Mouse (Mus musculus): Measurements from ENCODE around the gene Tekt5.
A peak's percentile ranks its signal among the peaks of the same experiment; 100 is the strongest.

DNA sequence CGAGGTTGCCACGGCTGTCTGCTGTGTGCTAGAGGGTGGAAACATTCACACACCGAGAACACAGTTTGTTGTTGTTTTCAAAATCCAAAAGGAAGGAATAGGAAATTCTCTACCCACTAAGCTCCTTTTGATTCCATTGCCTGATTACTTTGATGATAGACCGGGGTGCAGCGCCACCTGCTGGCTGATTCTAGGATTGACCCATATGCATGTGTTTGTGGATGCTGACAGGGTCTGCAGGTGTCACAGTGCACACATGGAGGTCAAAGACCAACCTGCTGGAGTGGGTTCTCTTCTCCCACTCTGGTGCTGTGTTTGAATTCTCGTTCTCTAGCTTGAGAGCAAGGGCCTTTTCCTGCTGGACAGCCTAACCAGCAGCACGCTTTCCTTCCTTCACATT lies 3.9 kb upstream of the Tekt5 start:
- TF ChIP-seq POLR2AphosphoS5 (IDR thresholded peaks at IDR 0.05; ENCODE audit: insufficient replicate concordance, low read depth, low read length) (no peak), CTCF (IDR thresholded peaks at IDR 0.05; ENCODE audit: low read depth, low read length) (peak; percentile 80), TAL1 (conservative IDR thresholded peaks at IDR 0.05; ENCODE audit: low read depth, low read length) (no peak), GATA1 (IDR thresholded peaks at IDR 0.05; ENCODE audit: borderline replicate concordance, low read length) (no peak)
